Mouse (Mus musculus): ENCODE data around the gene Gm4792.

The Gm4792 gene

DNA sequence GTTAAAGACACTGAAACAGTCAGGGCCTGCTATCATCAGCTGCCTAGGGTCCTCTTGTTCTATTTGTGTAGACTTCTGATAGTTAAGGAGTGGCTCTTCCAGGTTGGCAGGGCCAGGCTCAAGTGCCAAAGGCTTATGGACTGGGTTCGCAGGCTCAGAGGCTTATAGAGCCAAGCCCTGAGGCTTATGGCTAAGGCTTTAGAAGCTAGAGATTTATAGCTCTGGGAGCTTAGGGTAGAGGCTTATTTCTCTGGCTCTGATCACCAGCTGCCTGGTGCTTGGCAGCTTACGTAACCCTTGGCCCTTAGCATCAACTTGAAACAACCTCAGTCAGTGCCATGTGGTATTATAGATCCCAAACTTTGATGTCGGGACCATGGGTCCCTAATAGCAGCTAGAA is at the start of gene Gm4792:
Gene Gm4792, minus strand, starts transcription at position 233 of the 400 bp plus-strand sequence.
- DNase-seq = no peak

DNA sequence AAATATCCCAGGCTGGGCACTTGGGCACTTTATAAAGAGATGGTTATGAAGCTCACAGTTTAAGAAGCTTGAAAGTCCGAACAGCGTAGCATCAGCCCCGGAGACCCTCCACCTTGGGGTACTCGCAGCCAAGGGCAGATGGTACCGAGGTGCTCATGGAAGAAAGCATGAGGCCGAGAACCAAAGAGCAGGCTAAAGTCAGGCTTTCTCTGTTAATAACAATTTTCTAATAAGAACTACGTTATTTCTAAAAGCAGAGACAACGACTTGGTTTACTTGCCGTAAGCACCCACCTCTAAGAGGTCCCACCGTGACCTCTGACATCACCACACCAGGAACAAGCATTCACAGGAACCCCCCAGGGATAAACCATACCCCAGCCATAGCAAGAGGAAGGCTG is 49.5 kb upstream of the Gm4792 start:
- no peak for DNase-seq

DNA sequence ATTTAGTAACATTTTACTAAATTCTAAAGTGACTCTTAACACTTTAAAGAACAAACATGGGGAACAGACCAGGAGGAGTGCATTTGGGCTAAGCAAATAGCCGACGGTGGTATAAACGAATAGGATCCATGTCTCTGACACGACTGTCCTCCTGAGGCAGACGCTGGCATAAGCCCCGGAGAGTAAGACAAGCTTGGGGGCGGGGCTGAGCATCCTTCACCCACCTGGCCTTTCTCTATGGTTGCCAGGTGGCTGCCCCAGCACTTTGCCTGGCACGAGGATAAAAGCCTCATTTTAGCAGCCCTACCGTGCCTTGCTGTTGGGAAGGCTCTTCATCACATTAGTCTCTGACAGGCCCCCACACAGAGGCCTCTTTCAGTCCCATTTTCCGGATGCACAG is 48.8 kb upstream of the Gm4792 start:
- DNase-seq = no peak

DNA sequence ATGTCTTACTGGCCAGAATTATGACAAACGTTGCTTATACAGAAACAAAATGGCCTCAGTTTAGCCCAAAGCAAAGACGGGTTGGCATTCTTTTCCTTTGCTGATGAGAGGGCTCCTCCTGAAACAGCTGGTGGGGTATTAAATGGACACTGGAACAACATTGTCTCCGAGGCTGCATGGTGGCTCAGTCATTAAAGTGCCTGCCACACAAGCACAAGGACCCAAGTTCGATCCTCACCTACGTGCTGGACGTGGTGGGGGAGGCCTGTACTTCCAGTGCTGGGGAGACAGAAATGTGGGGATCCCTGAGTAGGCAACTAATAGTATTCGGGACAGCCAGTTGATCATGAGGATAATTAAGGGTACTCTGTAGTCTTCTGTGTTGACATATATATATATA is 48.1 kb upstream of the Gm4792 start:
- DNase-seq = no peak

DNA sequence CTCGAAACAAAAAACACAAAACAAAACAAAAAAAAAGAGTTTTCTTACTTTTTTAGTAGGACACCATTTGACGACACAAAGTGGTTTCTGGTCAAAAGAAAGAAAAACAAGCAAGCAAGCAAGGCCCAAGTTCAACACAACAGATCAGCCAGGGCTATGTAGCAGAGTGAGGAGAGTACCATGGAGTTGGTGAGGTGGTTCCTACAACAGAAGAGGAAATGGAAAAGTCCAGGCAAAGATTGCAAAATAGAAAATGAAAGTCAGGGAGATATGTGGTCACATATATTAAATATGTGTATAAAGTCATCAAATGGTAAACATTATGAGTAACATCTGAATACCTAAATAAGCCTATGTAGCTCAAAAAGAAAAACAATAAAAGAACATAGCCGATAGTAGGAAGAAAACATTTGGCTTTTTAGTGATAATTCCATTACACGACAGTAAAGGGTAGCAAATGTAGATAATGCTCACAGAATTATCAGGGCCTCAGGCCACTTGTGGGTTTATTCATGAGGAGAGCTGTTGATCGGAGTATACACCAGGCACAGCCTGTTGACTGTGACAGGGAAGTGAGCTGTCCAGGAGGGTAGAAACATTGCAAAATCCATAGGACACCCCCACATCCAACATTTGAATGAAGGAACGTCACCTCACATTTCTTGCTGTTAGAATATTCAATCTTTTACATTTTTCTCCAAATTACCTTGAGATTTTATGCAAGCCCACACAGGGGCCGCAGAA is 47.2 kb upstream of the Gm4792 start:
- DNase-seq = no peak

- DNase-seq = no peak
Observed at GRCm38 (mm10) chr10:94344631-94345417, 46.3 kb upstream of the Gm4792 start.

DNA sequence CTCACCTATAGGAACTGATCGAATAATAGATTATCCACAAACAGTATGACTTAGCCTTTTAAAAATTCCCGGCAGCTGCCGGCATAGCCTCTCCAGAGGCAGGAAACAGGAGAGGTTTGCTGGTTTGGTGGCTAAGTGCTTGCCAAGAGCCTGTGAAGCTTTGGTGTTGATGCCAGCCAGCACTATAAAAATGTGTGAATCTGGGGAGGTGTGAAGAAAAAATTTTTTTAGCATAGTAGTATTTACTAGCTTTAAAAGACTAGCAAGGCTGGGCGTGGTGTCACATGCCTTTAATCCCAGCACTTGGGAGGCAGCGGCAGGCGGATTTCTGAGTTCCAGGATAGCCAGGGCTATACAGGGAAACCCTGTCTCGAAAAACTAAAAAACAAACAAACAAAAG is 45.1 kb upstream of the Gm4792 start:
- no peak for DNase-seq

DNA sequence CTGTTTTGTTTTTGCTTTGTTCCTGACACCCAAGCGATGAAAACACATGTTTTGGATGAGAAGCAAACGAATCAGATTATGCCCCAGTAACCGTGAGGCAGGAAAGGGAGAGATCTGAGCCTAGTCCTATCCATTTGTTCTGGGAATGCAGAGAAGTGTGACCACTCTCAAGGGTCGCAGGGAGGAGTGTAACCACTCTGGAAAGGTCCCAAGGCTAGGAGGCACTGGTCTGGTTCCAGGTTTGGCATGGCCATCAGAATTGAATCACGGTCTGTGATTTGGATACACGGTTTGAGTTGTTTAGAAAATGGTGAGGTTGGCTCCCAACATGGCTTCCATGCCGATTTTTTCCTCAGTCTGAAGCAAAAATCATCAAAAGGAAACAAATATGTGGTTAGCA is 43.8 kb upstream of the Gm4792 start:
- no peak for DNase-seq

DNA sequence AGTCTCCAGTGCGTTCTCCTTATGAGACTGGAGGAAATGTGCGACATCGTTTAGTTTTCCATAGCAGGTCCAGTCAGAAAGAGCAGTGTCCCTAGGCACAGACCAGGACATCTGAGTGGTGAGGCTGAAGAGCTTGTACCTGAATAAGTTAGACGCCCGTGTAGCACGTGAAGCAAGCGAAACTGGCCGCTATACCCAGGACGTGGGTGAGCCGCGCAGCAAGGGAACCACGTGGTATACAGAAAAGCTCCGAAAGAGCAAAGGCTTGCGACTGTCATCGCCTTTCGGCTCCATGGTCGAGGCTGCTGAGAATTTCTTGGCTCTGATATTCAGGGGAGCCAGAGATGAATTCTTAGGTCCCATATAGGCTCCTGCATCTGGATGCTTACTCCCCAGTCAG is 43.0 kb upstream of the Gm4792 start:
- no peak for DNase-seq

- DNase-seq = no peak
Observed at GRCm38 (mm10) chr10:94336071-94336470, 37.6 kb upstream of the Gm4792 start.

- no peak for DNase-seq
Observed at GRCm38 (mm10) chr10:94335047-94335446, 36.5 kb upstream of the Gm4792 start.

- DNase-seq = no peak
Observed at GRCm38 (mm10) chr10:94333328-94333727, 34.8 kb upstream of the Gm4792 start.

DNA sequence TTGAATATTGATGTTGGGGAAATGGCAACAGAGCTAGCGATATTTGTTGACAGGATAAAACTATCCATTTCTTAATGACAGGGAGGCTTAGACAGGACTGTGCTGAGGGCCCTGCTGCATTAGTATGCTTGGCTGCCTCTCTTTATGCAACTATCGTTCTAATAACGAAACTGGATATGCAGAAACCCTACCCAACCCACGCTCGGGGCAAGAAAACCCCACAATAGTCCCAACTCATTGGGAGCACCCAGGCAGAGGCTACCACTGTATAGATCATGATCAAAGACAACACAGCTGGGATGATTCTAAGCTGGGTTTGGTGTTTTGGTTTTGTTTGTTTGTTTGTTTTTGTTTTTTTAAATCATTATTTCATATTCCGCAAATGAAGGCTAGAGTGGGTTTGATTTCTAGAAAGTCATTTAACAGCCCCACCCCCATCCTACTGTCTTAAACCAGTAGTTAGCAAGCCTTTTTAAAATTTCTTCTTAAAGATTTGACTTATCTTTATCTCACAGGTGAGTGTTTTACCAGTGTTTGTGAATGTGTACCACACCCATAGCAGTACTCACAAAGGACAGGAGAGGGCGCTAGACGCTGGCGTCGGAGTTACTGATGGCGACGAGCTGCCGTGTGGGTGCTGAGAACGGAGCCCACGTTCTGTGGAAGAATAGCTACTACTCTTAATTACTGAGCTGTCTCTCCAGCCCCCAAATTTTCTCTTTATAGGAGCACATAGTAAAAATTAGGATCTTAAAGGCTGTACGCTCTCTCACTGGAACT is 34.0 kb upstream of the Gm4792 start:
- DNase-seq = no peak

DNA sequence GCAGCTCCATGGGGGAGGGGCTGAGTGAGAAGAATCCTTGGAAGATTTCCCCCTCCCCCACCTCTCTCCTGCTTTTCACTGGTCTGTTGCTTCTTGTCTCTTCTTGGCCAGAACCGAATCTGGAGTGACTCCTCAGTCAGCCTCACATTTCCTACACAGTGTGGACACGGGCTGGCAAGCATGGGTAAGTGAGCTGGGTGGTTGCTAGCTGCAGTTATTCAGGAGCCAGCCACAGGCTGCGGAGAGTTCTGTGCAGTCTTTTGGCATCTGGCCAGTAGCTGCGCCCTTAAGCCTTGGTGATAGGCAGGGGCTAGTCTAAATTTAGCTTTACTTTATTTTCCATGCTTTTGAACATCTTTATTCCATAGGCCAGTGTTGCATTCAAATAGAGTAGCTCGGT is 31.5 kb upstream of the Gm4792 start:
- DNase-seq = no peak

GRCm38 (mm10) chr10:94318574-94318973 is 20.1 kb upstream of the Gm4792 start:
- no peak for DNase-seq

GRCm38 (mm10) chr10:94313146-94313545 is 14.6 kb upstream of the Gm4792 start:
- DNase-seq = no peak

DNA sequence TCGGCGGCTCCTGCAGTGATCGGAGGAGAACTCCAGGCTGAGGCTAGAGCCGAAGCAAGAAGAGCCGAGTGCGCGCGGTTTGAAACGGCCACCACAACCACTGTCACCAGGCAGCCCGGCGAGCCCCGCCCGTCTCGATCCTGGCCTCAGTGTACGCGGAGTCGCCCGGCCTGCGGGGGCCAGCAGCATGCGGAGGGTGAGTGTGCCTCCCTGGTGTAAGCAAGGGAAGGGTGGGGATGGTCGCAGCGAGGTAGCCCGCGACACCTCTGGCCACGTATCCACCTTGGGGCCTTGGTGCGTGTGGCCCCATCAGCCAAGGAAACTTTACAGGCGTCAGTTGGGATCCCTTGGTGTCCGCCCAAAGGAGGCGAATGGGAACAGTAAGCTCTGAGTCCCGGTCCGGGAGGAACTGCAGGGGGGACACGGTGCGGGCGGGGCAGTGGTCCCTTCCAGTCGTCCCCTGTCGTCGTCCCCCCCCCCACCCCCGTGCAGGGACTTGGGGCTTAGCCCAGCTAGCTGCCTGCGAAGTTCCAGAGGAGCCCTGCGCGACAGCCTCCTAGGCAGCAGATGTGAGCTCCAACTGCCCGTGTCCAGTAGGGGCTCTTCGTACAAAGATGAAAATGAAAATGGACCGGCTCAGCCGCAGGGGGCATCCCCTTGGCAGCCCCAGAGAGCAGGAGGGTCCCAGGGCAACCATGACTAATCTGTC is 13.7 kb upstream of the Gm4792 start:
- no peak for DNase-seq

DNA sequence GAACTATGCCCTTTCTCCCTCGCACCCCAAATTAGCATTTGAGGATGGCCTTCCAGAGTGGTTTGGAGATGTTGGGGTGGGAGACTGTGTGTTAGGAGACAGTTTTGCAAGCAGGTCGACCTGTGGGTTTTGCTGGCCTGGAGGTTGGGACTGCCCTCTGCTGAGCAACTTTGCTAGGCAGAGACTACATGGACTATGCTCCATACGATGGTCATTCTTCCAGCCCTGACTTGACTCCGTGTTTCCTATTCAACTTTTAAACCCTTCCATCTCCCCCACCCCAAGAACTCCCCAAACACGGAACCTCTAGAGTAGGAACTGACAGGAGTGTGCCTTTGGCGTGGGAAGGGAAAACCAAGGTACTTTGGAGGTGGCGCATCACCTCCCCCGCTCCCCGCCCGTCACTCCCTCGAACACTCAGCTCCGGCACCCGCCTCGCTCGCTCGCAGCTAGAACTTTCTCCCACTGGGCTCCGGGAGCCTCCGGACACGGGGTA is 13.1 kb upstream of the Gm4792 start, which contains the start of gene Tmcc3:
Gene Tmcc3, plus strand, starts transcription at position 439 of the 496 bp plus-strand sequence.
- no peak for DNase-seq

DNA sequence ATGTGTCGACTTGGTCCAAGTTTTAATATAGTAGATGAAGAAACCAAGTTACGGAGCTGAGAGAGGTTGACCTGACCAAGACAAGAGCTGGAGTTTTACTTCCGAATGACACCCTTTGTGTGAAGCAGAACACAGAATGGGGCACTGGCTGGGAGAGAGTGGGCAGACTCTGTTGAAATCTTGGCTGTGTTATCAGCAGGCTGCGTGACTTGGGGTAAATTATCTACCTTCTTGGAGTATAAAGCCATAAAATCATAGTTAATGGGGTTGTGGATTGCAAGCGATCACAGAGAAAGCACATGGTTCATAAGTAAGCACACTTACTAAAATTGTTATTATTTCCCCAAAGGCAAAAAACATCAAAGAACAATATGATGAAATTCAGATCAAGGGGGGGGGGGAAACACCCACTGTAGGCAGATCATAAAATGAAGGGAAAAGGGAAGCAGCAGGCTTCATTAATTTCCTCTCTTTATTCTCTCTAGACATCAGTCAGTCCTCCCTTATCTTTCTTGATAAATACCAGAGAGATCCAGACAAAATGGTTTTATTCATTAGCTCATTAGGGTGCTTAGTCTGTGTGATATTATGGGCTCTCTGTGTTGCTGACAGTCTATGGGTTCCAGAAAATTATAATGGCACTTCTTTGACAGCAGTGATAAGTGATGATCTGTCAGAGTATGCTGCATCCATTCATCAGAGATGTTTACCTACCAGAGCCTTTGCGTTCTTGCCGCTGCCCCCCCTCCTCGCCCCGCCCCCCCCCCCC is 12.2 kb upstream of the Gm4792 start:
- no peak for DNase-seq

DNA sequence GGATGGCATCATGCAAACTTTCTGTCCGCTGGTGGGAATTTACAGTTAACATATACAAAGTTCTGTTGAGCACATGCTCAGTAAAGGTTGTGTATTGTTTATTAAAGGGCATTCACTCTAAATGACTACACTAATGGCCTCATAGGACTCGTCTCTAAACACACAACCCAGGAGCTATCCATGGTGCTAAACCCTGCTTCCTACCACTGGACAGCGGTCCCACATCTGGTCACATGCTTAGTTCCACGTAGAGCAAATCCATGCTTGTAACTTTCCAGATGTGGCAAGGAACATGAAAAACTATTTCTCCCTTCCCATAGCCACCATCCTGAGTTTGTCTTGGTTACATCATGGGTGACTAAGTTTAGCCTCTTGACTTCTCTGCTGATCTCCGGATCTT is 7.0 kb upstream of the Gm4792 start:
- DNase-seq = no peak

- DNase-seq = no peak
Observed at GRCm38 (mm10) chr10:94304064-94304657, 5.7 kb upstream of the Gm4792 start.
